Mouse (Mus musculus) testis, adult 2 months (tissue): ENCODE data around the gene Vps52. TPM values are rescaled to one million over a fixed set of nuclear protein-coding genes. Genes with fewer than 3 reads are reported as not detected.

Source experiments
- H3K27ac ChIP-seq: fragments of 200-500 bp; 2 replicates; pipeline ENCODE4 v1.5.1; 2012; ENCODE audit warnings: low read depth, low read length; ENCODE audit not compliant: control insufficient read depth, insufficient read depth
- H3K27me3 ChIP-seq: fragments of 200-500 bp; 2 replicates; pipeline ENCODE4 v1.6.1; 2012; ENCODE audit warnings: mild to moderate bottlenecking, low read length, moderate library complexity; ENCODE audit not compliant: control insufficient read depth, insufficient read depth
- H3K36me3 ChIP-seq: fragments of 200-500 bp; 2 replicates; pipeline ENCODE4 v1.6.1; 2012; ENCODE audit warnings: mild to moderate bottlenecking, low read length; ENCODE audit not compliant: control insufficient read depth, insufficient read depth
- H3K4me1 ChIP-seq: fragments of 200-500 bp; 2 replicates; pipeline ENCODE4 v1.6.1; 2012; ENCODE audit warnings: low read length; ENCODE audit not compliant: control insufficient read depth, insufficient read depth
- H3K4me3 ChIP-seq: fragments of 200-500 bp; 2 replicates; pipeline ENCODE4 v1.5.1; 2012; ENCODE audit warnings: low read depth, mild to moderate bottlenecking, low read length, moderate library complexity, mixed read lengths; ENCODE audit not compliant: control insufficient read depth
- CTCF ChIP-seq: fragments of 200-500 bp; IDR thresholded peaks from 2 replicates; pipeline ENCODE4 v1.5.1; 2012; ENCODE audit warnings: low read depth, mild to moderate bottlenecking, inconsistent platforms, low read length, moderate library complexity; ENCODE audit not compliant: control insufficient read depth, insufficient read depth, insufficient replicate concordance
- POLR2A ChIP-seq: fragments of 200-500 bp; IDR thresholded peaks from 2 replicates; pipeline ENCODE4 v1.6.1; 2012; ENCODE audit warnings: low read depth, mild to moderate bottlenecking, inconsistent platforms, low read length, moderate library complexity; ENCODE audit not compliant: control insufficient read depth
- polyA plus RNA-seq: library from polyadenylated mRNA; depleted of rRNA; stranded (reverse); fragments of >200 nt; gene quantifications from 2 replicates; pipeline ENCODE4 v1.2.3, GENCODE M21; 2012

Gene Vps52
- polyA plus RNA-seq, 1 experiment: 45.7 TPM

DNA sequence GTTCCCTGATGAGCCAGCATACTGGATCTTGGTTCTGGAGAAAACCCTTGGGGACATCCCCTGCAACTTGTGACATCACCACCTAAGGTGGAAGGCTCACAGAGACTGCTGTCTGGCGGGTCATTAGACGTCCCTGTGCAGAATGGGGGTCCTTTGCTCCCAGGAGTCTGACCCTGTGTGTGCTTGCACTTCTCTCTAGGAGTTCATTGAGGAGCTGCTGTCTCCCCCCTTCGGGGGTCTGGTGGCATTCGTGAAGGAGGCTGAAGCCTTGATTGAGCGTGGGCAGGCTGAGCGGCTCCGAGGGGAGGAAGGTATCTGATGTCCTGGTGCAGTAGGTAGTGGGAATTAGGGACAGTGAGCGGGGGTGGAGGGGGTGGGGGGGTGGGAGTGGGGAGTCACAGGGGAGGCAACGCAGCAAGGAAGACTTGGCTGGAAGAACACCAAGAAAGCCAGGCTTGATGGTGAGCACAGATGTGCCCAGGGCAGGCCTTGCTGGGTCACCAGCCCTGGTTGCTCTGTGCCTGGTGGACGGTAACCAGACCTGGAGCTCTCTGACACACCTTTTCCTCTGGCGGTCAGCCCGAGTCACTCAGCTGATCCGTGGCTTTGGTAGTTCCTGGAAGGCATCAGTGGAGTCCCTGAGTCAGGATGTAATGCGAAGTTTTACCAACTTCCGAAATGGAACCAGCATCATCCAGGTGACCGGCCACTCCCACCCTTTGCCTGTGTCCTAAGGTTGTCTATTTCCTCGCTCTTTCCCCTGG is 9.7 kb downstream of the Vps52 start:
- Histone ChIP-seq H3K4me1 (no peaks in the 10 kb centered on the region; the same call in none of the 2 replicates), H3K27me3 (no peaks in the 10 kb centered on the region), H3K27ac (no peak overlapping the region), H3K36me3 (no peaks in the 10 kb centered on the region), H3K4me3 (no peak overlapping the region)
- no peak for TF ChIP-seq CTCF
- no peak for TF ChIP-seq POLR2A

DNA sequence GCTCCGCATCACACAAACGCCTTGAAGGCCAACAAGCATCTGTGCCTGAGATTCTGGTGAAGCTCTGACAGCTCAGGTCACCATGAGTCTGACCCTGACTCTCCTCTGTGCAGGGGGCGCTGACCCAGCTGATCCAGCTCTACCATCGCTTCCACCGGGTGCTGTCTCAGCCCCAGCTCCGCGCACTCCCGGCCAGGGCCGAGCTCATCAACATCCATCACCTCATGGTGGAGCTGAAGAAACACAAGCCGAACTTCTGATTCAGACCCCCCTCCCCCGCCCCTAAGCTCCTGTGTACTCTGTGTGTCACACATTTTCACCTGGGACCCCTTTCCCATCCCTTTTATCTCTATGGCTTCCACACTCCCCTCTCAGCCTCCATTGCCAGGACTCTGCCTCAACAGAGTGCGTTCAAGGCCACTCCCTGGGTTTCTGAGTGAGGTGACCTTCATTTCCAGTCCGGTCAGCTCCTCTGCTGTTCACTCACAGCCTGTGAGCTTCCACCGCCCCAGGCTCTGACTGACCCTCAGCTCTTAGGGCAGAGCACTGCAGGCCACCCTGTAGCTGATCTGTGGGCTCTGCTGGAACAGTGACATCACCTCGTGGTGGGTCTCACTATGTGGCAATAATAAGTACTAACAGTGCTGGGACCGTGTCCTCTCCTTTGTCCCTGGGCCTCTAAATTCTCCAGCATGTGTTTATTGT is 10.4 kb downstream of the Vps52 start:
- Histone ChIP-seq H3K27me3 (no peaks in the 10 kb centered on the region), H3K27ac (no peak overlapping the region), H3K36me3 (no peaks in the 10 kb centered on the region), H3K4me1 (no peaks in the 10 kb centered on the region; the same call in none of the 2 replicates), H3K4me3 (no peak overlapping the region)
- no peak for TF ChIP-seq CTCF
- no peak for TF ChIP-seq POLR2A

DNA sequence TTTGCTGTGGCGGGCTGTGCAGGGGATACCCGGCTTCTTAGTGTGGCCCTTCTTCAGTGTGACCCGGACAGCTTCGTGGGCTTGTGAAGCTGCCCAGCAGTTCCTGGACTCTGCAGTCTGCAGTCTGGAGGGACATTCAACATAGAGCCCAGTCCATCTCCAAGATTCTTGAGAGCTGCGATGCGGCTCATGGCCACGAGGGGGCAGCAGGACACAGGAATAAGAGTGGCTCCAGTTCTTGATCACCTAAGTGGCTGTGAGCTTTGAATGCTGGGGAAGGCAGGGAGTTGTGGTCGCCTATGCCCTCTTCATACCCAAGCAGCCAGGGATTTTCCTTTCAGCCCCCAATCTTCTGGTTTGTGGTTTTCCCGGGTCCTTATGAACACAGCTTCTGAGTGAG is 12.9 kb downstream of the Vps52 start:
- Histone ChIP-seq H3K27me3 (no peaks in the 10 kb centered on the region), H3K36me3 (no peaks in the 10 kb centered on the region), H3K4me3 (no peak overlapping the region), H3K27ac (no peak overlapping the region), H3K4me1 (no peaks in the 10 kb centered on the region; the same call in none of the 2 replicates)
- TF ChIP-seq POLR2A (no peak), CTCF (peak; percentile 93)

DNA sequence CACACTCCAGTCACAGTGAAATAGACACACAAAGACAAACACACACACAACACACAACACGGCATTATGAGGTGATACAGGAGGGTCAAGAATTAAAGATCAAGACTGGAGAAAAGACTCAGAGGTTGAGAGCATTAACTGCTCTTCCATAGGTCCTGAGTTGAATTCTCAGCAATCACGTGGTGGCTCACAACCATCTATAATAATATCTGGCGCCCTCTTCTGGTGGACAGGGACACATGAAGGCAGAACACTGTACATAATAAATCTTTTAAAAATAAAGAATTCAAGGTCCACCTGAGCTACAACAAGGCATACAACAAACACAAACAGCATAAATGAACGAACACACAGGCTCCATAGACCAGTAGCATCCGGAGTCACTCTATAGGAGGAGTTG is 13.3 kb downstream of the Vps52 start:
- TF ChIP-seq POLR2A: no peak
- TF ChIP-seq CTCF: no peak
- H3K27ac ChIP-seq: no peak overlapping the region

DNA sequence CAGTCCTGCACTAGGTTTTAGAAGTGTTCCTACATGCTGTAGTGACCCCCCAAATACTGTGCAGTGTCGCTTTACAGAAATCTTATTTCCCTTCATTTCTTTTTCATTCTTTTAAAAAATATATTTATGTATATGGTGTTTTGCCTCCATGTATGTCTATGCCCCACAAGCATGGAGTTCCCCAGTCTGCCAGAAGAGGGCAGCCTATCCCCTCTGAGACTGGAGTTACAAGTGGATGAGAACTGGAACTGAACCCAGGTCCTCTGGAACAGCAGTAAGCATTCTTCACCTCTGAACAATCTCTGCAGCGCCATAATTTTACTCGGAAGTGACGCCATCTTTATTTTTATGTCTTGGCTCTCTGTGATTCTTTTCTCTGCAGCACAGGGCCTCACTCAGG is 13.8 kb downstream of the Vps52 start:
- Histone ChIP-seq H3K4me3 (no peak overlapping the region), H3K4me1 (no peaks in the 10 kb centered on the region; the same call in none of the 2 replicates), H3K27ac (no peak overlapping the region), H3K27me3 (no peaks in the 10 kb centered on the region), H3K36me3 (no peaks in the 10 kb centered on the region)
- no peak for TF ChIP-seq POLR2A
- TF ChIP-seq CTCF: peak; percentile 32; the same call in 1 of the 2 replicates

More for the DNA sequence above, 13.3 kb downstream of the Vps52 start:
- Histone ChIP-seq H3K36me3 (no peaks in the 10 kb centered on the region), H3K27me3 (no peaks in the 10 kb centered on the region), H3K4me1 (no peaks in the 10 kb centered on the region; the same call in none of the 2 replicates), H3K4me3 (no peak overlapping the region)

DNA sequence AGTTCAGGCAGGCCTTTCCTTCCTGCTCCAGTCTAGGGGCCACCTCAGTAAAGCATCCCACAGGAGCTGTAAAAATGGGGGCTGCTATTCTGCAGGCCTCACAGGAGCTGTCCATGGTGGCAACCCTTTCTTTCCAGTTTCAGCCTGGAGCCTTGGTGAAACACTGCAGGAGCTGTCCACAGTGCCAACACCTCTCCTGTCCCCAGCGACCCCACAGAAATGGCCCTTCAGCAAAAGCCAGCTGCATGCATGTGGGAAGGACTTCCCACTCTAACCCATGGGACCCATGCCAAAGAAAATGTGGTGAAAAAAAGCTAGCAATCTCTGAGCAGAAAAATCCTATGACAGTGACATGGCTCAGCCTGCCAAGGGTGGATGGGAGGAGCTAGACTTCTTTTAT is 17.1 kb downstream of the Vps52 start:
- H3K27ac ChIP-seq: no peak overlapping the region
- no peaks in the 10 kb centered on the region for H3K27me3 ChIP-seq
- no peak for TF ChIP-seq POLR2A
- no peak for TF ChIP-seq CTCF
- H3K4me1 ChIP-seq: peaks cover 1% of the 10 kb centered on the region
- H3K36me3 ChIP-seq: no peaks in the 10 kb centered on the region
- H3K4me3 ChIP-seq: no peak overlapping the region

DNA sequence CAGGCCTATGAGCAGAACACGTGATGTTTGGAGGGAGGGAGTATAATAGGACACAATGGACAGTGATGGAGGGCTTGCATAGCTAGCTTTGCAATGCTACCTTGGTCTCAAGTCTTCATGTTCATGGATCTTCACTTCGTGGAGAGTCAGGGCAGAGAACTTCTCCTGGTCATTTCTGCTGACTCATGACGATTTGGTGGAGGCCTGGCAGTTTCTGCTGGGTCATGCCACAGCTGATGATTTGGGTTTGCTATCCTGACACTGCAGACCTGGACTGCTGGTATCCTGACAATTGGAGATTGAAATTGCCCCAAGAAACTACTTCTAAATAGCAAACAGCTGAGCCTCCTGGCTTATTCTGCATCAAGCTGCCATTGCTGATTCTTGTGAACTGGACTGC is 18.0 kb downstream of the Vps52 start:
- no peak overlapping the region for H3K27ac ChIP-seq
- no peak for TF ChIP-seq POLR2A
- no peak for TF ChIP-seq CTCF
- no peaks in the 10 kb centered on the region for H3K27me3 ChIP-seq
- no peak overlapping the region for H3K4me3 ChIP-seq
- H3K36me3 ChIP-seq: no peaks in the 10 kb centered on the region
- H3K4me1 ChIP-seq: peaks cover 5% of the 10 kb centered on the region
